Mouse (Mus musculus): Measurements from ENCODE around the gene Plekhh1.
A peak's percentile ranks its signal among the peaks of the same experiment; 100 is the strongest.

The Plekhh1 gene

GRCm38 (mm10) chr12:79073362-79073761, 44.4 kb downstream of the Plekhh1 start:
- no peak for DNase-seq

GRCm38 (mm10) chr12:79089182-79089812, 60.3 kb downstream of the Plekhh1 start, which contains the start of gene Pigh:
Pigh (minus strand) TSS chr12:79089651.
- peak; percentile 85 to 87 for DNase-seq

- peak; percentile 72 to 74 for DNase-seq
These were observed 63.6 kb downstream of the Plekhh1 start for GRCm38 (mm10) chr12:79092569-79092968.

GRCm38 (mm10) chr12:79097106-79097752, 68.3 kb downstream of the Plekhh1 start:
- DNase-seq, result no peak

GRCm38 (mm10) chr12:79103773-79104172, 74.8 kb downstream of the Plekhh1 start:
- DNase-seq, result no peak

GRCm38 (mm10) chr12:79104544-79104943, 75.6 kb downstream of the Plekhh1 start:
- DNase-seq, result no peak

GRCm38 (mm10) chr12:79105312-79105711, 76.3 kb downstream of the Plekhh1 start:
- DNase-seq, result no peak

GRCm38 (mm10) chr12:79118991-79119390, 90.0 kb downstream of the Plekhh1 start:
- no peak for DNase-seq

- no peak for DNase-seq
These were observed 93.9 kb downstream of the Plekhh1 start for GRCm38 (mm10) chr12:79122820-79123219.

GRCm38 (mm10) chr12:79130299-79131177, 101.6 kb downstream of the Plekhh1 start, which contains the start of gene Arg2:
Arg2 (plus strand) TSS chr12:79130777.
- peak; percentile 77 to 82 for DNase-seq
